Mouse (Mus musculus): ENCODE data around the gene Ppp1r14a.

Gene Ppp1r14a

GRCm38 (mm10) chr7:29304463-29305262, 15.6 kb downstream of the Ppp1r14a start:
- DNase-seq = peak in 1 of 2 experiments; percentile 26

DNA sequence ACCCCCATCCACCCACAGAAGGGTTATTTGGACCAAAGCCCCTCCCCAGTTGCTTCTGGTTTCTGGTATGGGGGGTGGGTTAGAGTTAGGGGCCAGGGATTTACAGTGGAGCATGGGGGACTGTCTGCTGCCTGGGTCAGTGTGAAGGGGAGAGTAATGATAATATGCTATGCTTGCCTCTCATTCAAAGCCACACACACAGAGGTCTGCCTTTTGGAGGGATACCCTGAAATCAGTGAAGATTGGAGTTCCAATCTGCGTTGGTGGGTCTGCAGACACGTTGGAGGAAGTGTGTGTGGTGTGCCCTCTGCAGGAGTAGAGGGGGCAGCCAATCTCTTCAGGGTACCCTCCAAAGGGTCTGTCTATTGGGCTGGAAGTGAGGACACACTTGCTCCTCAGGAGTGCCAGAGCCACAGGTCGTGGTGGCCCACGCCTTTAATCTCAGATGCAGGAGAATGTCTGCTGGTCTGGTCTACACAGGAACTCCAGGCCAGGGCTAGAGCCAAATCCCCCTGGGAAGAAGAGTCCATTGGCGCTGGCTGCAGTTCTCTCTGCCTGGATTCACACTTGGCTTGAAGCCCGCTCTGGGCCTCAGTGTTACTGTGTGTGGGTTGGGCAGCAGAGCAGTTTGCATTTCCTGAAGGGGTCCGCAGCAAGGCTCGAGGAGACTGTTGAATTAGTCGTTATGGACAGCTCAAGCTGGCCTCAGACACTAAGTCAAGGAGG, 16.3 kb downstream of the Ppp1r14a start:
- no peak for DNase-seq

DNA sequence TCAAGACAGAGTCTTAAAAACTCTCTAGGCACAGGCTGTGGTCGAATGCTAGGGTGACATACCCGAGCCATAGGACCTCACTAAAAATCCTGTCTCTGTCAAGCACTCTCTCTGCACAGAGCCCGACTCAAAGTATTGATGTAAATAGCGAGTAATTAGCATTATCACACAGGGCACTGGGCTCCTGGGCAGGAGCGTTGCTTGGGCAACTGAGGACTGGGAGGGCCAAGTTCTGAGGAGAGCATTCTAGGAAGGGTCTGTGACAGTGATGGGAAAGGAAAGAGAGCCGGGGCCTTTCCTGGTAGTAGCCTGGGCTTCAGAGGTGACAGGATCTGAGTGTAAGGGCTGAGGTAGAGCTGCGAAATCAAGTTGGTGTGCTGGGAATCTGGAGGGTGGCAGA, 17.0 kb downstream of the Ppp1r14a start:
- DNase-seq = no peak

DNA sequence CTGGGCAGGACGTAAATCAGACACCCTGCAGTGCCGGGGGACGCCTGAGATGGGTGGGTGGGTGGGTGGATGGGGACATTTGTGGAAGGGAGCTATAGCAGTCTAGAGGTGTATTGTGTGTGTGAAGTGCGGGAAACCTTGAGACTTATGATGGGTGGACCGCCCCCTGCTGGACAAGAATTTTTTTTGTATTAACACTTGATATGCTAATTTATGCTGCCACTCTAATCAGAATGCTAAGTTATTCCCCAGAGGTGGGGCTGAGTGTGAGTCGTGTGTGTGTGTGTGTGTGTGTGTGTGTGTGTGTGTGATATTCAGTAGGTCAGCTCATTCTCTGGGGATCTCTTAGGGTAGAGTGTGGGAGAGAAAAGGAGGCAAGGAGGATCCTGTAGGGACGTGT, 17.5 kb downstream of the Ppp1r14a start:
- no peak for DNase-seq

- peak; percentile 82 to 84 for DNase-seq
These were observed 18.4 kb downstream of the Ppp1r14a start for GRCm38 (mm10) chr7:29307350-29308104.

GRCm38 (mm10) chr7:29309221-29309721, 20.2 kb downstream of the Ppp1r14a start:
- DNase-seq = peak; percentile 48 to 60

- DNase-seq = peak in 1 of 2 experiments; percentile 49
These were observed 20.6 kb downstream of the Ppp1r14a start for GRCm38 (mm10) chr7:29309749-29310148.

DNA sequence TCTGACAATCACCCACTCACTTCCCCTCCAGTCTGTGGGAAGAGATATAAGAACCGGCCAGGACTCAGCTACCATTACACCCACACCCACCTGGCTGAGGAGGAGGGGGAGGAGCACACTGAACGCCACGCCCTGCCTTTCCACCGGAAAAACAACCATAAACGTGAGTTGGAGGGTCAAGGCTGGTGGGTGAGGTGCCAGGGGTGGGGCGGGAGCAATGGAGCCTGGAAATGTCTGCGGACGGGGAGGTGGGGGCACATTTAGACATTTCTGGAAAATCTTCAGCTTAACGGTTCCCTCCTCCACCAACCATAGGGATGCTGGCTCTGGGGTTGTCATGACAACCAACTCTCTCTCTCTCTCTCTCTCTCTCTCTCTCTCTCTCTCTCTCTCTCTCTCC, 23.9 kb downstream of the Ppp1r14a start:
- DNase-seq = no peak

GRCm38 (mm10) chr7:29313572-29314261, 24.6 kb downstream of the Ppp1r14a start:
- DNase-seq = no peak

DNA sequence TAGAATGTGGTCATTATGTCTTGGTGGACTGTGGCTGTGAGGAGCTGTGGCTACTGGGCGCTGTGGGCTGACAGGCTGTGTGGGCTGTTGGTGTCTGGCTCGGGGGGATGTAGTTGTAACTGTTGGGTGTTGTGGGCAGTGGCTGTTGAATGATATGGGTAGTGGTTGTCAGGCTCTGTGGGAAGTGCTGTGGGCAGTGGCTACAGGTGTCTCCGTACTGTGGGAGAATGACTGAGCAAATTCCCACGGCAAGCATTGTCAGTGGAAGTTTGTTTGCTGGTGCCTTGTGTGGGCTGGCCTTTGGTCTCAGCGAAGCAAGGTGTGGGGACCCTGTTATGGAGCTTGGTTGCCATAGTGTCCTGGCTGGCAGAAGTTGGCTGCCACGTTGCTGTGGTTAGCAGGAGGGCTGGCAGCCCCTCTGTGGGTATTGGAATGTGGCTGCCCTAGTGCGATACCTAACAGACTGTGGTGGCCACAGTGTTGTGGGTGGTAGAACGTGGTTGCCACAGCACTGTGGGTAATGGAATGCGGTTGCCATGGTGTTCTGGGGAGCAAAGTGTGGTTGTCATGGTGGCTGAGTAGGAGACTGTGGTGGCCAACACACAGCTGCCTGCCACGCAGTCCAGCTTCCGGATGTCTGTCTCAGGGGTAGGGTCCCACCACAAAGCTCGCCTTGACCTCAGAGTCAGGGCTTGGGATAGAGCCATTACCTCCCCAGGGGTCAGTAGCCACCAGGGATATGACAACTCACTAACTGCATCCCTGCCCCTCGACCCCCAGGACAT, 25.9 kb downstream of the Ppp1r14a start:
- DNase-seq = no peak

DNA sequence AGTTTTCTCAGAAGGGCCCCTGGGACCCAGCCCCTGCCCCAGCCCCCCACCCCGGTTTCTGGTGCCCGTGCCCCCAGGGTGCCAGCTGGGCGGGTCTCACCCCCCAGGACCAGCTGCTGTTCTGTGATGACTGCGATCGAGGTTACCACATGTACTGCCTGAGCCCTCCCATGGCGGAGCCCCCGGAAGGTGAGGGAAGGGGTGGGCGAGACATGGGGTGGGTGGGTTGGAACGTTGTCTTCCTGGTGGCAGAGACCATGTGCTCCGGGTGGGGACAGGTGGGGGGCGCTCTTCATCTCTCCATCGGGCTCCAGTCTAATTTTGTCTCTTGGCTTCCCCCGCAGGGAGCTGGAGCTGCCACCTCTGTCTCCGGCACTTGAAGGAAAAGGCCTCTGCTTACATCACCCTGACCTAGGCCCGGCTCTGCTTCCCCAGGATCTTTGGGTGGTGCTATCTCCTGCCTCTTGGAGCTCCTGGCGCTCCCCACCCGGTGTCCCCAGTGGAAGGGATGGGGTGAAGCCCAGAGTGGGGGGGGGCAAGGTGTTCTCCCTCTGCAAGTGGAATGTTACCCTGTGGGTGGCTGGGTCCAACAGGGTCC, 27.1 kb downstream of the Ppp1r14a start:
- DNase-seq = no peak

DNA sequence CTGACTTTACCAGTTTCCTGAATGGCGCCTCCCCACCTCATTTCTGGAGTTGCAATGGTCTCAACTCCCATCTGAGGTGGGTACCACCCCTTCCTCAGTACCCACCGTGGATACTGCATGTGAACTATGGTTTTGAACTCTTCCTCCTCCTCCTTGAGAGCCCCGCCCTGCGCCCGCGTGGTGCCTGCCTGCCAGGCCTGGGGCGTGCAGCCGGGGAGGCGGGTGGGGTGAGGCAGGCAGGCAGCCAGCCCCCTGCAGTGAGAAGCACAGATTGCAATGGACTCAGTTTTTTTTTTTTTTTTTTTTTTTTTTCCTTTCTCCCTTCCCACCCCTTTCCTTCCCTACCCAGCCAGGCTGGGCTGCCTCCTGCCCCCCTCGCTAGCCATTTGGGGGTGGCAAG, 27.9 kb downstream of the Ppp1r14a start:
- peak; percentile 38 to 70 for DNase-seq

DNA sequence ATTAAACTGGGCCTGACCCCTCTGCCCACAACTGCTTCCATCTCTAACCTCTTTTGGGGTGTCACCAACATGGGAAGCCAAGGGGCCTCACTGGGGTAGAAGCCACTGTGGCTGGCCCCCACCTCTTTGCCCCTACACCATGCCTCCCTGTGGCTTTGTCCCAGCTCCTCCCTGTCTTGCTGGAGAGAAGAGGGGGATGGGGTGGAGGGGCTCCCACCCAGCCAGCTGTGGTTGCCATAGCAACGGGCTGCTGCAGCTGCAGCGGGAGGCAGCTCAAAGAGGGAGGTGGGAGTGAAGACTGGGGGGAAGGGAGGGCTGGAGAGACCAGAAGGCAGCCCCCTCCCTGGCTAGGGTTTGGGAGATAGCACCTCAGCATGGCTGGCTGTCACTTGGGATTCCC, 28.4 kb downstream of the Ppp1r14a start:
- DNase-seq = peak; percentile 52 to 77

GRCm38 (mm10) chr7:29318115-29318911, 29.2 kb downstream of the Ppp1r14a start:
- peak; percentile 43 to 51 for DNase-seq

GRCm38 (mm10) chr7:29319337-29320307, 30.5 kb downstream of the Ppp1r14a start:
- DNase-seq = peak; percentile 43 to 63

GRCm38 (mm10) chr7:29327087-29327486, 38.0 kb downstream of the Ppp1r14a start:
- no peak for DNase-seq

GRCm38 (mm10) chr7:29328984-29329383, 39.9 kb downstream of the Ppp1r14a start:
- no peak for DNase-seq

DNA sequence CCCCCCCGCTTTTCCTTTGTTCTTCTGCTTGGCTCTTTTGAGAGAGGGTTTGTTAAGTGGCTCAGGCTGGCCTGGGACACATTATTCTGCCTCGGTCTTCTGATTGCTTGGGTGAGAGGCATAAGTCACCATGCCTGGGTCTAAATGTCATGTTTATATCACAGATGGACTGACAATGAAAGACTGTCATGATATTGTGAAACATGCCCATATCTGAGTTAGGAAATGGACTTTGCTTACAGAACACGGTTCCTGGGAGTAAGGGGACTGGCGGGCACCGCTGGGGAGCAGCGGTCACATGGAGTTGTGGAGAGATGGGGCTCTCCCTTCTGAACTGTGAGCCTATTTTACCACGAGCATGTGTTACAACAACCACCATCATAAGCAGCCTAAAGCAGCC, 45.0 kb downstream of the Ppp1r14a start:
- no peak for DNase-seq

- DNase-seq = no peak
These were observed 46.2 kb downstream of the Ppp1r14a start for GRCm38 (mm10) chr7:29335276-29335675.

Measured in thymus, postnatal 36 days (tissue).